Mouse (Mus musculus): ENCODE data around the gene Nf1. TPM values are rescaled to one million over a fixed set of nuclear protein-coding genes. Genes with fewer than 3 reads are reported as not detected.

Nf1 gene
- polyA plus RNA-seq, 1 experiment from 2014 or later, result 2.5 TPM

DNA sequence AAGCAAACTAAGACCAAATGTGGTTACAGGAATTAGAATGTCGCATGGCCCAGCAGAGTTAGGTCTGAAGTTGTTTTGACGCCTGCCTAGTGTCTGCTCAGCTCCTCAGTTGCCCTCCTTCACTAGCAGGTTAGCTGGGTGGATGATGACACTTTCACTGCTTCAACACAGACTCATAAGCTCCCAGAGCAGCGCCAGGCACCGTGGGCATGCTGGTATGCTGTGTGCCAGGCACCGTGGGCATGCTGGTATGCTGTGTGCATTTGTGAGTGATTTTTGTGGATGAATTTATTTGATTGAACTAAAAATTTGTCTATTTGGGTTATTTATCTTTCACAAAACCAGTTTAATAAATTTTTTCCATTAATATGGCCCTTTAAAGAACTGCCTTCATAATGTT, 83.0 kb downstream of the Nf1 start:
- 0 out of 2 replicates have a peak, but pooled peaks cover 3% of the 10 kb centered on the region for H3K4me1 ChIP-seq
- WGBS (ENCODE audit: insufficient replicate concordance), result 83% methylated on average over 5 of the region's 5 CpGs
- H3K9ac ChIP-seq, result no peak overlapping the region
- no peaks in the 10 kb centered on the region for H3K36me3 ChIP-seq
- no peak overlapping the region for H3K4me2 ChIP-seq
- no peak for ATAC-seq
- no peak overlapping the region for H3K4me3 ChIP-seq
- H3K9me3 ChIP-seq (replicated peaks), result no peaks in the 10 kb centered on the region
- H3K27me3 ChIP-seq (replicated peaks), result no peaks in the 10 kb centered on the region
- no peak overlapping the region for H3K27ac ChIP-seq

DNA sequence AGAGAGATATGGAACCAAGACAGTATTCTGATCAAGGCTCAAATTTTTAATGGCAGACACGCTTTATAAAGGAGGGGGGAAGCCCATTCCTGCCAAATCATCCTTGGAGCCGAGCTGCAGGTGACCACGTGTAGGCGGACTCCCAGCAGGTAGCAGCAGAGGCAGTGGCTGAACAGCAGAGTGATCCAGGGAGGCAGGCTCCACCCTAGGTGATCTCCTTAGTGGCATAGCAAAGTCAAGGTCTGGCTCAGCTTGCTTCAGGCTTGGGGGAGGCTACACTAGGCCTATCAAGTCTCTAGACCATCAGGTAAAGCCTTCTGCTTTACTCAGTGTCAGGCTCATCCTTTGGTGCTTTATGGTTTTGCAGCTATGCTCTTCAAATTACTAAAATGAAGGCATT, 87.1 kb downstream of the Nf1 start:
- whole genome bisulfite sequencing (ENCODE audit: insufficient replicate concordance), result 66% methylated on average over 4 of the region's 4 CpGs
- H3K36me3 ChIP-seq, result peaks cover 4% of the 10 kb centered on the region; the same call in 1 of the 2 replicates
- H3K9ac ChIP-seq, result no peak overlapping the region
- no peak for ATAC-seq
- no peak overlapping the region for H3K4me3 ChIP-seq
- no peak overlapping the region for H3K27ac ChIP-seq
- no peaks in the 10 kb centered on the region for H3K27me3 ChIP-seq (replicated peaks)
- H3K4me2 ChIP-seq, result no peak overlapping the region
- 0 out of 2 replicates have a peak, but pooled peaks cover 4% of the 10 kb centered on the region for H3K4me1 ChIP-seq
- H3K9me3 ChIP-seq (replicated peaks), result no peaks in the 10 kb centered on the region

DNA sequence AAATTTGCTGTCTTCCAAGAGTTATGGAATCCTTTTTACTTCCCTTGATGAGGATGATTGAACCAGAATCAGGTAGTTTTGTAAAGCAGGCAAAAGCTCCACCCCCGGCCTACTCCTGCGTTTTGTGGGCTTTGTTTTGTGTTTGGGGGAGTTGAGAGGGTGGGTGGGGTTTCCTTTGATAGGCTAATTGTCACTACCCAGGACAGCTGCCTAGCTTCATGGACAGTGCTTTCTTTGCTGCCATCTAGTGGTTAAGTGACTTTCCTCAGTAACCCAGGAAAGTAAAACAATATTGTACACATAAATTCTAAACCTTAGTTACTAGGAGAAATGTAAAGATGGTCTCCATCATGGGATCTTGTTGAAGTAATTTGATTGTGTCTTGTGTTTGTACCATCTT, 88.1 kb downstream of the Nf1 start:
- H3K4me1 ChIP-seq, result 0 out of 2 replicates have a peak, but pooled peaks cover 4% of the 10 kb centered on the region
- H3K4me3 ChIP-seq, result no peak overlapping the region
- H3K36me3 ChIP-seq, result peaks cover 4% of the 10 kb centered on the region; the same call in 1 of the 2 replicates
- H3K4me2 ChIP-seq, result no peak overlapping the region
- H3K27ac ChIP-seq, result no peak overlapping the region
- no peak for ATAC-seq
- WGBS (ENCODE audit: insufficient replicate concordance), result 5% methylated on average over 2 of the region's 2 CpGs
- H3K9ac ChIP-seq, result no peak overlapping the region
- H3K27me3 ChIP-seq (replicated peaks), result no peaks in the 10 kb centered on the region
- H3K9me3 ChIP-seq (replicated peaks), result no peaks in the 10 kb centered on the region

DNA sequence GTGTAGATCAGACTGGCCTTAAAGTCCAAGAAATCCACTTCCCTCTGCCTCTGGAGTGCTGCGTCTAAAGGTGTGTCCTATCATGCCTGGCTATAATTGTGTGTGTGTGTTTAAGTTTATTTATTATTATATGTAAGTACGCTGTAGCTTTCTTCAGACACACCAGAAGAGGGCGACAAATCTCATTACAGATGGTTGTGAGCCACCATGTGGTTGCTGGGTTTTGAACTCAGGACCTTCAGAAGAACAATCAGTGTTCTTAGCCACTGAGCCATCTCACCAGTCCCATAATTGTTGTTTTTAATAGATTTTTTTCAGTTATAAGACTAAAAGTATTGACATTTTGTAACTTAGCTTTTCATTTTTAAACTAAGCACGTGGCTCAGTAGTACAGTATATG, 95.8 kb downstream of the Nf1 start:
- Histone ChIP-seq H3K9ac (no peak overlapping the region), H3K36me3 (peaks cover 14% of the 10 kb centered on the region), H3K4me1 (no peaks in the 10 kb centered on the region), H3K27ac (no peak overlapping the region), H3K4me2 (no peak overlapping the region), H3K9me3 (replicated peaks) (no peaks in the 10 kb centered on the region), H3K27me3 (replicated peaks) (no peaks in the 10 kb centered on the region), H3K4me3 (no peak overlapping the region)
- 74% methylated on average over 4 of the region's 4 CpGs for WGBS (ENCODE audit: insufficient replicate concordance)
- ATAC-seq, result no peak

DNA sequence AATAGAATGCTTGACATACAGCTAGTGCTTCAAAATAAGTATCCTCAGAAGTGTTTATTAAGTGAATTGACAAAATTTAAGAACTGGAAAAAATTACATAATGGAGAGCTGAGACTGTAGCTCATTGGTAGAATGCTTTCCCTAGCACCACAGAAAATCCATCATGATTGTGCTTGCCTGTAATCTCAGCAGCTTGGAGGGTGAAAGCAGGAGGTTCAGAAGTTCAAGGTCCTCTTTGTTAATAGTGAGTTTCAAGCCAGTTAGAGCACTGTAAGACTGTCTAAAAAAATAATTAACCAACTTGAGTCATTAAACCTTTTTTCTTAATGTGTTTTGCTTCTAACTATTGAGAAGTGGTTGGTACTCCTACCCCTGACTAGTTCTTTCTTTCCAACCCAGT, 108.9 kb downstream of the Nf1 start:
- no peak overlapping the region for H3K9ac ChIP-seq
- H3K4me1 ChIP-seq, result no peaks in the 10 kb centered on the region
- H3K27me3 ChIP-seq (replicated peaks), result no peaks in the 10 kb centered on the region

DNA sequence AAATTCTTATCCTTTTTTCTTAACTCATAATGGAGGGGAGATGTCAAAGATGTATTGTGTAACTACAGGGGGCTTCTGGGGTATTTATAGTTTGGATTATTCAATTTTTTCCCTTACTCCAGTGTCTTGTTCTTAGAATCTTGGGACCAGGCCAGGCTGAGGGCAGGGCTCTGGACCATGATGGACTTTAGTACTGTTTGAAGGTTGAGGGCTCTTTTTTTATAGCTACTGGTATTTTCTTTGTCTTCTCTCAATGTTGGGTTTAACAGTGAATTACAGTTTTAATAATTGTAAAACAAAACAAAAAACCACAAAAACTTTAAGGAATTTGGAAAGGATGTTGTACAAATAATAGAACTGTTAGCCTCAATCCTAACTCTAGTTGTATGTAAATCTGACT, 113.5 kb downstream of the Nf1 start:
- H3K4me2 ChIP-seq, result no peak overlapping the region
- H3K9ac ChIP-seq, result no peak overlapping the region
- no peaks in the 10 kb centered on the region for H3K9me3 ChIP-seq (replicated peaks)
- ATAC-seq, result no peak
- no peaks in the 10 kb centered on the region for H3K27me3 ChIP-seq (replicated peaks)
- no peaks in the 10 kb centered on the region for H3K4me1 ChIP-seq
- H3K36me3 ChIP-seq, result peaks cover 34% of the 10 kb centered on the region; the same call in 1 of the 2 replicates
- H3K27ac ChIP-seq, result no peak overlapping the region
- no peak overlapping the region for H3K4me3 ChIP-seq

More for the DNA sequence above, 108.9 kb downstream of the Nf1 start:
- no peak overlapping the region for H3K4me2 ChIP-seq
- no peak overlapping the region for H3K4me3 ChIP-seq
- H3K27ac ChIP-seq, result no peak overlapping the region
- no peaks in the 10 kb centered on the region for H3K9me3 ChIP-seq (replicated peaks)
- ATAC-seq, result no peak
- peaks cover 39% of the 10 kb centered on the region for H3K36me3 ChIP-seq

DNA sequence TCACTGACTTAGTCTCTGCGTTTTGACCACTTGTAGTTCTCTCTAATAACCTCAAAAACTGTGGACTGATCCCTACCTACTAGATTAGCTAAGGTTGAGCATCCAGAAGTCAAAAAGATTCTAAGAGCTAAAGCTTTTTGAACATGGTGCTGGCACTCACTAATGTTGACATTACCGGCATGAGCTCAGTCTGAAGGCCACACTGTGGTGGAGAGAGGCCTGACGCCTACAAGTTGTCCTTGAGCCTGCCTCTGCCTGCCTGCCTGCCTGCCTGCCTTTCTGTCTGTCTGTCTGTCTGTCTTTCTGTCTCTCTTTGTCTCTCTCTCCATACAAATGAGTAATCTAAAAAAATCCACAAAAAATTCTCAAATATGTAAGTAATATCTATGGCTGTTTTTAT, 118.4 kb downstream of the Nf1 start:
- Histone ChIP-seq H3K4me1 (no peaks in the 10 kb centered on the region), H3K27ac (no peak overlapping the region), H3K9me3 (replicated peaks) (no peaks in the 10 kb centered on the region), H3K4me2 (no peak overlapping the region), H3K36me3 (peaks cover 28% of the 10 kb centered on the region), H3K4me3 (no peak overlapping the region), H3K27me3 (replicated peaks) (no peaks in the 10 kb centered on the region), H3K9ac (no peak overlapping the region)
- 69% methylated on average over 3 of the region's 3 CpGs for WGBS (ENCODE audit: insufficient replicate concordance)
- ATAC-seq, result no peak

DNA sequence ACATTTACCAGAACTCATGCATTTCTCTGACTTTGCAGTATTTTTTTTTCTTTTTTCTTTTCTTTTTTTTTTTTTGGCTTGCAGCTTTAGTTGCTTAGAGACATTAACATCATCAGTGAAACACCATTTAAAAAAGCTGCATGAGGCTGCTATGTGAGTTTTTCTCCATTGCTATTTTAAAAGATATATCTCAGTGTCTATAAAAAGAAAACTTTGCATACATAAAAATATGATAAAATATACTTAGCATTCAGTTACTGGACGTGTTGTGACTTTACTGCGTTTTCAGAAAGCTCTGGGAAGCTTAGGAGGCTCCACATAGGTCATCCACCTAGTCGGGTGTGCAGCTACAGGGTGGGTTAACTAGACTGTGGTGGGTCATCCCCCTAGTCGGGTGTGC, 120.4 kb downstream of the Nf1 start:
- WGBS (ENCODE audit: insufficient replicate concordance), result 77% methylated on average over 4 of the region's 4 CpGs
- peaks cover 17% of the 10 kb centered on the region for H3K36me3 ChIP-seq
- no peak overlapping the region for H3K4me3 ChIP-seq
- H3K9me3 ChIP-seq (replicated peaks), result no peaks in the 10 kb centered on the region
- no peak for ATAC-seq
- H3K27me3 ChIP-seq (replicated peaks), result no peaks in the 10 kb centered on the region
- H3K27ac ChIP-seq, result no peak overlapping the region
- H3K4me2 ChIP-seq, result no peak overlapping the region
- no peaks in the 10 kb centered on the region for H3K4me1 ChIP-seq
- H3K9ac ChIP-seq, result no peak overlapping the region

DNA sequence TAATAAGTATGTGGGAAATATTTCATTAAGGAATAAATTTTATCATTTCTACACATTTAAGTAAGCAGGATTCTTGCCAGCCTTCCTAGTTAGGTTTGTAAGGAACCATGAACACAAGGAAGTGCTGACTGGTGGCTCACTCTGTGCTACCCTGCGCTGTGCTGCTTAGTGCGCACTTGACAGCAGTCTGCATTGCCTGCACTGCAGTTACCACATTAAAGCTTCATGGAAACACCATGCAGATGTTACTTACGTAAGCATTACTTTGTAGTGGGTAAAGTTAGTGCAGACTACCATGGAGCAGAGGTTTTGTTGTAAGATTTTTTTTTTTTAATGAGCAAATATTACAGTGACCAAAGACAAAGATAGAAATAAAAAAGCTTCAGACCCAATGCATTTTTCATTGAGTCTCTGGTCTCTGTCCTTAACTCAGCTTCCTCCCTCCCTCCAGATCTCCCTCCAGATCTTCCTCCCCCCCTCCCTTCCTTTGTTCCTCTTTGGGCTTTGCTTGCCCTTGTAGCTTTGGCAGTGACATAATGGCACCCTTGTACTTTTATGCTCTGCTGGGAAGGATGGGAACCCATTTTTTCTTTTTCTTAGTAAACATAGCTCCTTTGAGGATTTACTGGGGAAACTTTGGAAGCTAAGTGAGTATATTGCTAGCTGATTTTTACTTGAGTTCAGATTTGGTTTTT, 121.4 kb downstream of the Nf1 start:
- H3K36me3 ChIP-seq, result peaks cover 13% of the 10 kb centered on the region

DNA sequence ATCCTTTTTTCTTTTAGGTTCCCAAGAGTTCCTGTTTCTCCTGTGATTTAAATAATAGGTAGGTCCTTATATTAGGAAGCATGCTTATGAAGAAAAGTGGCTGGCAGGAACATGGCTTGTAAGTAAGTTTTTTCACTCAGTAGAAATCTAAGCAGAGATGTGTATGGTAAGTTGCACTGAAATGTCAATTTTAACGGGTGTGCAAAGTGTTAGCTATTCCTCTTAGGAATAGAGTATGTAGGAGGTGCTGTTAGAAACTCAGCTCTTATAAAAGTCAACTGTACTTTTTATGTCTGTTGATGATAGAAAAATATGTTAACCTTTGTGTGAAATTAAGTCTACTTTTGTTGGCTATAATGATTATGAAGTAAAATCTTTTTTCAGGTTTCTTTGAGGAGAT, 128.6 kb downstream of the Nf1 start:
- Histone ChIP-seq H3K9ac (no peak overlapping the region), H3K4me1 (no peaks in the 10 kb centered on the region), H3K27ac (no peak overlapping the region), H3K27me3 (replicated peaks) (no peaks in the 10 kb centered on the region), H3K36me3 (peaks cover 24% of the 10 kb centered on the region), H3K9me3 (replicated peaks) (no peaks in the 10 kb centered on the region), H3K4me3 (no peak overlapping the region), H3K4me2 (no peak overlapping the region)
- WGBS (ENCODE audit: insufficient replicate concordance), result 54% methylated on average over 1 of the region's 1 CpGs
- ATAC-seq, result no peak

More for the DNA sequence above, 121.4 kb downstream of the Nf1 start:
- Histone ChIP-seq H3K4me2 (no peak overlapping the region), H3K4me3 (no peak overlapping the region), H3K9ac (no peak overlapping the region), H3K9me3 (replicated peaks) (no peaks in the 10 kb centered on the region), H3K4me1 (no peaks in the 10 kb centered on the region), H3K27me3 (replicated peaks) (no peaks in the 10 kb centered on the region), H3K27ac (no peak overlapping the region)
- ATAC-seq, result no peak
- 69% methylated on average over 3 of the region's 3 CpGs for WGBS (ENCODE audit: insufficient replicate concordance)

DNA sequence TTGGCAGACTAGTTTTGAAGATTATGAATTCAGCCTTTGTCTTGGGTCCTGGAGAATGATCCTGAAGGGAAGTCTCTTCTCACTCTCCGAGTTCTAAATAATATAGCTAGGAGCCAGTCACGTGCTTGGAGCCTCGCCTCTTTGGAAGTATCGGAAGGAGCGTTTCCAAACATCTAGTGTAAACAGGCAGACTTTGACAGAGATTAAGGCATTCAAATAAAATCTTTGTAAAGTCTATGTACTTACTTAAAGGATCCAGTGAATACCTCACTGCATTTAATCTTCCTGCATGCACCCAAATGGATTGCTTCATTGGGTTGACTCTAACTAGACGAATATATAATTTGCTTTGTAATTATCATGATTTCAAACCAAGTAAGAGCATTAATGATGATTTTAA, 143.9 kb downstream of the Nf1 start:
- no peak for ATAC-seq
- Histone ChIP-seq H3K36me3 (peaks cover 14% of the 10 kb centered on the region; the same call in 1 of the 2 replicates), H3K27me3 (replicated peaks) (no peaks in the 10 kb centered on the region), H3K9me3 (replicated peaks) (no peaks in the 10 kb centered on the region), H3K27ac (no peak overlapping the region), H3K9ac (no peak overlapping the region), H3K4me1 (0 out of 2 replicates have a peak, but pooled peaks cover under 1% of the 10 kb centered on the region), H3K4me2 (no peak overlapping the region), H3K4me3 (no peak overlapping the region)
- WGBS (ENCODE audit: insufficient replicate concordance), result 86% methylated on average over 6 of the region's 6 CpGs

DNA sequence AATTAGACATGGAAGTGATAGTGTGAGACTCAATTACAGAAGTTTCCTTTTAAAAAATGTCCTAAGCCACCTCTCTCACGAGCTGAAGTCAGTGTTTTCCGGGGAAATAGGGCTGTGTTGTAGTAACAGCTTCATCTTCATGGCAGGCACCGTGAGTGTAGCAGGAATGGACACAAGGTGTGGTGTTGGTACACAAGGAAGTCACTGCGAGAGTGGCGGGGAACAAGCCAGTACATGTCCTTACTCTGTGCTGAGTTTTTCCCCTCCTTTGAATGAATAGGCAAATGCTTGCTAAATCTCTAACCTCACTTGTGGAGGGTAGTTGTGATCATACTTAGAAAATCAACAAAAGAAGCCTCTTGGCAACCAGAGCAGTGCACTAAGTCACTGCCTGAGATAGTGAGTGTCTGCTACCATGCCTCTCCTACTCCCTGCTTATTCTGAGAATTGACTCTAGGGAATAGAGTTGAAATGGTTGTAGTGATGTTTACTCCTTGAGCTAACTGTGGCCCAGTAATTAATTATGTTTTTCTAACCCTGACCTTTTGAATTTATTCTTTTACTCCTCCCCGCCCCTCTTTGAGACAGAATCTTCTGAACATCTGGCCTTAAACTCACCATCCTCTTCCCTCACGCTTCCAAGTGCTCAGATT, 144.5 kb downstream of the Nf1 start:
- Histone ChIP-seq H3K27ac (no peak overlapping the region), H3K9ac (no peak overlapping the region), H3K9me3 (replicated peaks) (no peaks in the 10 kb centered on the region), H3K4me2 (no peak overlapping the region), H3K4me1 (no peaks in the 10 kb centered on the region), H3K4me3 (no peak overlapping the region), H3K27me3 (replicated peaks) (no peaks in the 10 kb centered on the region), H3K36me3 (peaks cover 11% of the 10 kb centered on the region; the same call in 1 of the 2 replicates)
- ATAC-seq, result no peak
- WGBS (ENCODE audit: insufficient replicate concordance), result 76% methylated on average over 7 of the region's 7 CpGs

Measured in liver, embryonic 12.5 days (tissue).